Mouse (Mus musculus): ENCODE data around the gene Dscam. TPM values are rescaled to one million over a fixed set of nuclear protein-coding genes. Genes with fewer than 3 reads are reported as not detected.

Gene Dscam
- polyA plus RNA-seq (2012; rRNA removed), result 15.8 and 32.8 TPM in 2 replicates

DNA sequence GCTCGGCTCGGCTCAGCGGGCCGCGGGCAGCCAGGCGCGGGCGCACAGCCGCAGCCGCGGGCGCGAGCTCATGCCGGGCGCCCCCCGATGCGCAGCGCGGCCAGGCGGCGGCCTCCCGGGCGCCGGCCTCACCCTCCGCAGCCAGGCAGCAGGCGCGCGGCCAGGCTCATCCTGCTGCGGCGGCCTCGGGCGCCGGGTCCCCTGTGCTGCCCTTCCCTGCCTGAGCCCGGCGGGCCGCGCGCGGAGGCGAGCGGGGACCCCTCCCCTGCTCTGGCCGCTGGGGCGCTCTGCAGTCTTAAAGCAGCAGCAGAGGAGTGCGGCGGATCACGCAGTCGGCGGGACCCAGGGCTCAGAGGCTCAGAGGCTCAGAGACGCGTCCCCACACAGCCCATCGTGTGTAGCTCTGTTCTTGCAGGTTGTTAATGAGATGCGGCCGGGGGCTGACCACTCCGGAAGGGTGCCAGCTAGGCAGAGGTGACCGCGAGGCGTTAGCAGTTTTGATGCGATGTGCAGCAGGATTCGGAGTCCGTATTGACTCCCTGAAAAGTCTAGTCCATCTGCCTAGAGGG is at the start of gene Dscam:
Gene Dscam (minus strand): TSS at position 240 of the 569 bp plus-strand sequence.
- peak; percentile 77 for DNase-seq (ENCODE audit: low read depth)
- no peak for TF ChIP-seq CTCF (IDR thresholded peaks at IDR 0.05; ENCODE audit: borderline replicate concordance, extremely low read depth, insufficient read depth, insufficient read length)
- TF ChIP-seq POLR2A (IDR thresholded peaks at IDR 0.05; ENCODE audit: borderline replicate concordance, extremely low read depth, insufficient read depth, insufficient read length, poor library complexity, severe bottlenecking), result 0 out of 2 replicates have a peak, but pooled peaks have one; percentile 24

DNA sequence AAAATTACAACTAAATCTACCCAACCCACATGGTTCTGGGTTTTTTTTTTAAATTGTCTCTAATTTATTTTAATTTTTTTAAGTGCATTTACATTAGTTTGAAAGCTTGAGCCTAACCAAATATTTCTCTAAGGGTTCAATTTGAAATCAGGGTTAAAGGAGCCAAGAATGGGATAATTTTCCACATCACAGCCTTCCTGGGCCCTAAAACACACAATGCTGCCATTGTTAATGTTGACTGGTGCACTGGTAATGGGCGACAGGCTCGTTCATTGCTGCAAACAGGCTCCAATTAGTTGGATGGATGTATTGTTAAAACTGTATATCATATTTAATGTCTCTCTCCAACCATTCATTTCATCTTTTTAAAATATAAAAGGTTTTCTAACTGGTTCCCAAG is 48.8 kb upstream of the Dscam start:
- no peak for TF ChIP-seq CTCF (IDR thresholded peaks at IDR 0.05; ENCODE audit: borderline replicate concordance, extremely low read depth, insufficient read depth, insufficient read length)
- no peak for TF ChIP-seq POLR2A (IDR thresholded peaks at IDR 0.05; ENCODE audit: borderline replicate concordance, extremely low read depth, insufficient read depth, insufficient read length, poor library complexity, severe bottlenecking)
- DNase-seq (ENCODE audit: low read depth), result peak; percentile 79

DNA sequence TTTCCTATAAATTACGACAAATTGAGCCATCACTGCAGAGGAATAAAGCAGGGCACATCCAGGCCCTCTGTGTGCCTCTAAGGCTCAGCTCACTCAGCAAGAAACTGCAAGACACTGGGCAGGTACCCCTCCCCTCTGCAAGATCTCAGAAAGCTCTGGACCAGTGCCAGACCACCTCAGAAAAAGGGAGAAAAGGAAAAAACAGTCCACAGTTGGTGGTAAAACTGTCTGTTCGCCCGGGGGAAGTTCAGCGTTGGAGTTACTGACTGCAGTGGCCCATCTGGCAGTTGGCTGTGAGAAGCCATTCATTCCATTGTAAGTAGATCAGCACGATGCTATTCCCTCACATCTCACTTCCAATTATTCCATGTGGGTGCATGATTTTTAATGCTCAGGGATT is 39.4 kb upstream of the Dscam start:
- peak; percentile 88 for DNase-seq (ENCODE audit: low read depth)
- TF ChIP-seq CTCF (IDR thresholded peaks at IDR 0.05; ENCODE audit: borderline replicate concordance, extremely low read depth, insufficient read depth, insufficient read length) (no peak), POLR2A (IDR thresholded peaks at IDR 0.05; ENCODE audit: borderline replicate concordance, extremely low read depth, insufficient read depth, insufficient read length, poor library complexity, severe bottlenecking) (no peak)

DNA sequence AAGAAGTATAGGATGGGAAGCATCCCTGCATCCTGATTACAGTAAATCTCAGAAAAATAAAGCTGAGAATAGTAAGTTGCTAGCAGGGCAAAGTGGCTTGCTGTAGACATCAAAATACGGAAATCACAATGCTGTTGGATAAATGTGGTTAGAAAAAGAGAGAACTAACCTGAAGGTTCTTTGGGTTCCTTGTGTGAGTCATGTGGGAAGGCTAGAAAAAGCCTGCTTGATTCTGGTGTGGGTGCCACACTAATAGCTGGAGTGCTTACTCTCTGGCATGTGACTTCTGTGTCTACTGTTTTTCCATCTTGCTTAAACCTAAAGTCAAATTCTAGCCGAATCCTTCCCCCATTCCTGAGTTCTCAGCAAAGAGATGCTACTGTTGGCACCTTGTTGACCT is 37.7 kb upstream of the Dscam start:
- DNase-seq (ENCODE audit: low read depth), result no peak
- no peak for TF ChIP-seq POLR2A (IDR thresholded peaks at IDR 0.05; ENCODE audit: borderline replicate concordance, extremely low read depth, insufficient read depth, insufficient read length, poor library complexity, severe bottlenecking)
- TF ChIP-seq CTCF (IDR thresholded peaks at IDR 0.05; ENCODE audit: borderline replicate concordance, extremely low read depth, insufficient read depth, insufficient read length), result no peak

DNA sequence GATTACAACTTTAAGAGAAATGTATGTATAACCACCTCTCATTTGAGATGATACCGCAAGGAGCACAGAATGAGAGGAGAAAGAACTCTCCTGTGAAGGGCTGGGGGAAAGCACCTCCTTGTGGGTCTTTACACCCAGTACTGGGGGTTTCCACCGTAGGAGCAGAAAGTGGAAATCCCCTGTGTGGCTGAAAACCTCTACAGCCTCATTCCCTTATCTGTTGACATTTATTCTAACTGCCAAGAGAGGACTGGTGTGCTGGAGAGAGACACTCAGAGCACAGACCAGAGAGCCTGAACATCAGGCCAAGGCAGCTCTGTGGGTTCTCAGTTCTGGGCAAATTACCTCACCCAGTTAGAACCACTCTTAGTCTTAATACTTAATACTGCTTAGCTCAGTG is 33.5 kb upstream of the Dscam start:
- DNase-seq (ENCODE audit: low read depth), result no peak
- TF ChIP-seq CTCF (IDR thresholded peaks at IDR 0.05; ENCODE audit: borderline replicate concordance, extremely low read depth, insufficient read depth, insufficient read length) (no peak), POLR2A (IDR thresholded peaks at IDR 0.05; ENCODE audit: borderline replicate concordance, extremely low read depth, insufficient read depth, insufficient read length, poor library complexity, severe bottlenecking) (no peak)

DNA sequence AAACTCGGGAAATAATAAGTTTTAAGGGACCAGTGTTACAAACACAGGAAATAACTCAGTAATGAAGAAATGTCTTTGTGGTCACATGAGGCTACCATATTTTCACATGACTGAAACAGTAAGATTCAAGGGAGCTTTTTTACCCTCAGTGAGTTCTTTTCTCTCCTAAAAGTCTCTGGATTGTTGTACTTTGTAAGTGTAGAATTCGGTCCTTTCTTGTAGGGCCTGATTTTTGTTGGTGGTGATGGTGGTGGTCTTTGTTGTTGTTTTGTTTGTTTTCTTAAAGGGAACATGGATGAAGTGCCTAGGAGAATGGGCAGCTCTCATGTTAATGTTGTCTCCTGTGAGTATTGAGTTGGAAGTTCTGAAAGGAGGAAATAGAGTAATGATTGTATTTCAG is 33.0 kb upstream of the Dscam start:
- DNase-seq (ENCODE audit: low read depth), result no peak
- TF ChIP-seq CTCF (IDR thresholded peaks at IDR 0.05; ENCODE audit: borderline replicate concordance, extremely low read depth, insufficient read depth, insufficient read length), result no peak
- no peak for TF ChIP-seq POLR2A (IDR thresholded peaks at IDR 0.05; ENCODE audit: borderline replicate concordance, extremely low read depth, insufficient read depth, insufficient read length, poor library complexity, severe bottlenecking)

DNA sequence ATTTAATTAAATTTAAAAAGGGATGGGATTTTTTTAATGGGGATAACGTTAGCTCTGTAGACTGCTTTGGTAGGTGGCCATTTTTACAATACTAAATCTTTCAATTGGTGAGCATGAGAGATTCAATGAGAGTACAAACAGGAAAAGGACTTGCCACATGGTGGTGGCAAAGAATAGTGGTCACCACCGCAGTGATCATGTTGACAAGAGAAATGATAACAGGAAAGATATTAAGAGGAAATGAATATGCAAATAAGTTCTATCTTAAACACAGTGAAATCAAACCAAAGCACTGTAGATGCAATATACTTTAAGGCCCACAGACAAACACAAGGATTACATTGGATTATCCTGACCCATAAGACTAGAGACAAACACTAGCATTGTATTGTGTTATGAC is 24.1 kb upstream of the Dscam start:
- DNase-seq (ENCODE audit: low read depth), result no peak
- TF ChIP-seq CTCF (IDR thresholded peaks at IDR 0.05; ENCODE audit: borderline replicate concordance, extremely low read depth, insufficient read depth, insufficient read length) (no peak), POLR2A (IDR thresholded peaks at IDR 0.05; ENCODE audit: borderline replicate concordance, extremely low read depth, insufficient read depth, insufficient read length, poor library complexity, severe bottlenecking) (no peak)

DNA sequence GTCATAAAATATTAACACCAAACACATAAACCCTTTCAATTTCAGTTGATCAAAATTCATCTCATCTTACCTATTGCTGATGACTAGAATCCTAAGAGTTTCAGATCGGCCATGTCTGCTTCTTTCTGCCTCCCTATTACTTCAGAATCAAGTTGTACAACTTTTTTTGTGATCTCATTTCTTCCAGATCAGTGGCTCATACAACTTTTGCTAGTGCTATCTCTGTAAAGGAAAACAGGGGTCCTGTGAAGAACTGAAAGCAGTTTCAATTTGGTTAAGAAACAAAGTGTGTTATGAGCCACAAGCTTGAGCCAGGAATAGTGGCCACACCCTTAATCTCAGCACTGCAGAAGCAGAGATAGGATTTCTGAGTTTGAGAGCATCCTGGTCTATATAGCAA is 23.6 kb upstream of the Dscam start:
- TF ChIP-seq CTCF (IDR thresholded peaks at IDR 0.05; ENCODE audit: borderline replicate concordance, extremely low read depth, insufficient read depth, insufficient read length), result no peak
- TF ChIP-seq POLR2A (IDR thresholded peaks at IDR 0.05; ENCODE audit: borderline replicate concordance, extremely low read depth, insufficient read depth, insufficient read length, poor library complexity, severe bottlenecking), result no peak
- DNase-seq (ENCODE audit: low read depth), result no peak

DNA sequence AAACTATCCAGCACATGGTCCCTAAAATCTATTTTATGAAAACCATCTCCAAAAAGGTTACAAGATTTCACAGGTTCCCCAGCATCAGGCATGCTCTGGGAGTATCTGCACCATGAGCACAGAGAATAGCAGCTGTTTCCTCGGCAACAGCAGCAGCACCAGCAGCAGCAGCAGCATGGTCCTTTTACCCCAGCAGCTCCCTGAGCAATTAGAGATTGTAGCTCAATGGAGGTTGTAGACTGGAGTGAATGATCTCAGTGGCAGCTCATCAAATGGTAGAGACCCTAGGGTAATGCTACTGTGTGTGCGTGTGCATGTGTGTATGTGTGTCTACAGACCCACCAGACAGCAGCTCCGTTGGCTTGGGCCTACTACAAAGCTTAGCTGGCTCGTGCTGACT is 21.7 kb upstream of the Dscam start:
- peak; percentile 70 for DNase-seq (ENCODE audit: low read depth)
- no peak for TF ChIP-seq CTCF (IDR thresholded peaks at IDR 0.05; ENCODE audit: borderline replicate concordance, extremely low read depth, insufficient read depth, insufficient read length)
- no peak for TF ChIP-seq POLR2A (IDR thresholded peaks at IDR 0.05; ENCODE audit: borderline replicate concordance, extremely low read depth, insufficient read depth, insufficient read length, poor library complexity, severe bottlenecking)

DNA sequence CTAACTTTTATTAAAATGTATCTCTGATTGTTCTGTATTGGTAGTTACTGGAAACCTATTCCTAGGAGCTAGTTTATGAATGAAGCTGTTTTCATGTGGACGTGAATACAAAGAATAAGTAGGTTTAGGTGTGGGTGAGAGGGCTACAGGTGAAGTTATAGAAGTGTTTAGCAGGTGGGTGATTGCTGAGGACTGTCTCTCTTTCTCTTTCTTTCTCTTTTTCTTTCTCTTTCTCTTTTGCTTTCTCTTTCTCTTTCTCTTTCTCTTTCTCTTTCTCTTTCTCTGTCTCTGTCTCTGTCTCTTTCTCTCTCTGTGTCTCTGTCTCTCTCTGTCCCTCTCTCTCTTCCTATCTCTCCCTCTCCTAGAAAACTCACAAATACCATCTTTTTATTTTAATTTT is 20.1 kb upstream of the Dscam start:
- no peak for TF ChIP-seq POLR2A (IDR thresholded peaks at IDR 0.05; ENCODE audit: borderline replicate concordance, extremely low read depth, insufficient read depth, insufficient read length, poor library complexity, severe bottlenecking)
- no peak for TF ChIP-seq CTCF (IDR thresholded peaks at IDR 0.05; ENCODE audit: borderline replicate concordance, extremely low read depth, insufficient read depth, insufficient read length)
- DNase-seq (ENCODE audit: low read depth), result no peak

DNA sequence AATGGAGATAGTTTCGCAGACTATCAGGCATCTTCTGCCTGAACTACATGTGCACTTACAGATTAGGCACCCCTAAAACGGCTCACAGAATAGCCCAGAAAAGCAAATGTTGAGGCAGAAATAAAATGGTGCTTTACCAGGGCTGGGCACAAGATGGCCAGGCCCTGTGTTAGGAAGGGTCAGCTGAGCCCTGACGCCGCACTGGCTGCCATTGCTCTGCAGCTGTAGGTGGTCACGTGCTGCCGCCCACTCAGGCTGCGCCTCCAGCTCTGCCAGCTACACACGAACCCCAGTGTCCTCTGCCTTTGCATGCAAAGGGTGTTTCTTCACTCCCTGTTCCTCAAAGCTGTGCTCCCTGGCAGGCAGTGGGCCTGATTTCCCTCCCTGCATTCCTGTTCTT is 948 bp upstream of the Dscam start:
- peak; percentile 76 for DNase-seq (ENCODE audit: low read depth)
- TF ChIP-seq CTCF (IDR thresholded peaks at IDR 0.05; ENCODE audit: borderline replicate concordance, extremely low read depth, insufficient read depth, insufficient read length), result peak; percentile 5; the same call in 1 of the 2 replicates
- TF ChIP-seq POLR2A (IDR thresholded peaks at IDR 0.05; ENCODE audit: borderline replicate concordance, extremely low read depth, insufficient read depth, insufficient read length, poor library complexity, severe bottlenecking), result no peak

DNA sequence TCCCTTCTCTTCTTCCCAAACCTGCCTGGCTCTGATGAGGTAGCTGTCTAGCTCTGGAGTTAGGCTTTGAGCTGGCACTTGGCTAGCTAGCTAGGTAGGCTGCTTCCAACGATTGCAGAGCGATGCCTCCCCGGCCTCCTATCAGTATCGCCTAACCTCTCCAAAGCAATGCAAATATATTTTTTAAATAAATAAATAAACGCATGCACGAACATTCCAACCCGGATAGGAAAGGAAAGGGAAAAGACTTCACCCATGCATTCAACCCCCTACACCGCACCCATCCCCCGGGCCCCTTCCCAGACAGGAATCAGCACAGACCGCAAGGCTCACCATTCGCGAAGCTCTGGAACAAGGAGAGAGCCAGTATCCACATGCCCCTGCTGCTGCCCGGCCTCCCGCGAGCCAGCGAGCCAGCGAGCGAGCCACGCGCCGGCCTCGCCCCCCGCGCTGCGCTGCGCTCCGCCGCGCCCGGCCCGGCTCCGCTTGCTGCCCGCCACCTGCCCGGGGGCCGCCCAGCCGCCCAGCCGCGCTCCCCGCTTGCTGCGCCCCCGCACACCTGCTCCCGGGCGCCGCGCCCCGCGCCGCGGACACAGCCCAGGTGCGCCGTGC is 545 bp downstream of the Dscam start:
- peak; percentile 69 for DNase-seq (ENCODE audit: low read depth)
- no peak for TF ChIP-seq CTCF (IDR thresholded peaks at IDR 0.05; ENCODE audit: borderline replicate concordance, extremely low read depth, insufficient read depth, insufficient read length)
- no peak for TF ChIP-seq POLR2A (IDR thresholded peaks at IDR 0.05; ENCODE audit: borderline replicate concordance, extremely low read depth, insufficient read depth, insufficient read length, poor library complexity, severe bottlenecking)
